Mouse (Mus musculus): ENCODE measurements around the gene Parp12. TPM values are rescaled to one million over a fixed set of nuclear protein-coding genes. Genes with fewer than 3 reads are reported as not detected.

Gene Parp12
- total RNA-seq (2023): 1 to 10 TPM; 3.9 to 7.2 TPM

DNA sequence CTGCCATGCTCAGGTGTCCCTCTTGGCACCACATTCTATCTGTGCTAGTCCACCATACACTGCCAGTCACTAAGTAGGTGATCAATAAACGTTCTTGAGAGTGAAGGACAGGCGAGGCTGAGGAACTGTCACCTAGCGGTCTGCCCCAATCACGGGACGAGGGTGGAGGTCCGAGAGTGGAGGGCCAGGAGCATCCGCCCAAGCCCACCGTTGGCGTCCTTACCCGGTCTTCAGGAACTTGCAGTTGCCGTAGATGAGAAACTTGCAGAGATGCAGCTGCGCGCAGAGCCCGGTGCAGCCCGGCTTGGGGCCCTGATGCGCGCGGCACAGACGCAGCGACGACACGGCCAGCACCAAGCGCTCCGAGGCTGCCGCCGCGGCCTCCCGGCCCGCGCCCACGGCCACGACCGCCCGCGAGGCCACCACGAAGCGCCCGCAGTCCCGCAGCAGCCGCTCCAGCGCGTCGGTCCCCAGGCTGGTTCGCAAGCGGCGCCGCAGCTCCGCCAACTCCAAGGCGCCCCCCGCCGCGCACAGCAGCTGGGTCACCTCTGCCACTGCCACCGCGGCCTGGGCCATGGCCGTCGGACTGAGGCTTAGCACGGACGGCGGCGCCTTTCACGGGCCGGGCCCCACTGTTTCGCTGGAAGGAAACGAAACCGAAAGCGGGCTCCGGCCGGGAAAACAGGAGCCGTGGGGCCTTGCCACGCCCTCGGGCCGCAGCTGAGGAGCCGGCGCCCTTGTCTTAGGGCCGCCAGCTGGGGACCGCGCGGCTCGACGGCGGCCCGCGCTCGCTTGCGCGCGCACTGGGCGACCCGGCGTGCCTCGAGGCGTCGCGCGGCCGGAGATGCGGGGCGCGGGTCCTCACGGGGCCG is at the start of gene Parp12:
TSS of gene Parp12 (minus strand) at position 766 of the 872 bp plus-strand sequence.

Other genes with a start within 250 kb of the Parp12 start
- under 1 TPM; 0.59 to 0.84 TPM for gene Tbxas1, start 242.9 kb downstream of the Parp12 start, total RNA-seq (2023)
- gene Hipk2, start 242.2 kb downstream of the Parp12 start, total RNA-seq (2023): 10 to 100 TPM; 23.5 to 31.1 TPM
- gene Kdm7a, start 88.4 kb upstream of the Parp12 start, total RNA-seq (2023): 10 to 100 TPM; 71.8 to 72.9 TPM

Measured in T-cell, adult 66 days (primary cell).